Mouse (Mus musculus) left cerebral cortex, postnatal 14 days (tissue): Measurements from ENCODE around the gene Dcun1d3. TPM values are rescaled to one million over a fixed set of nuclear protein-coding genes. Genes with fewer than 3 reads are reported as not detected.

Experiments used
- DNase-seq, 2 experiments: peaks; one replicate each; pipeline ENCODE4 v3.0.0; 2021 to 2022; ENCODE audit warnings: low spot score in 2 of 2, mixed read lengths in 1 of 2
- intact Hi-C: fragments of 180-260 bp; cut with DNase I; formaldehyde crosslinking; loops from one replicate; pipeline ENCODE4 v1.15.1; 2025
- long read RNA-seq, 2 experiments: library from polyadenylated mRNA; stranded (forward); transcript quantifications; one replicate each; pipeline ENCODE4 v2.0.0; 2021
- total RNA-seq, 2 experiments: library from RNA; stranded (reverse); gene quantifications; 2 replicates each; pipeline ENCODE4 v1.2.3; 2021

The Dcun1d3 gene
- total RNA-seq, result 10 to 100 TPM; 24.6 to 26.6 TPM
- long read RNA-seq, experiment 1, full-length matches to known transcripts, result 4 of 7 reads
- long read RNA-seq, experiment 1, partial matches to known transcripts, result 1 of 7 reads
- long read RNA-seq, experiment 1, other reads (novel, unspliced or antisense), result 2 of 7 reads
- long read RNA-seq, experiment 2, full-length matches to known transcripts, result 6 of 8 reads
- long read RNA-seq, experiment 2, partial matches to known transcripts, result 0 of 8 reads
- long read RNA-seq, experiment 2, other reads (novel, unspliced or antisense), result 2 of 8 reads

DNA sequence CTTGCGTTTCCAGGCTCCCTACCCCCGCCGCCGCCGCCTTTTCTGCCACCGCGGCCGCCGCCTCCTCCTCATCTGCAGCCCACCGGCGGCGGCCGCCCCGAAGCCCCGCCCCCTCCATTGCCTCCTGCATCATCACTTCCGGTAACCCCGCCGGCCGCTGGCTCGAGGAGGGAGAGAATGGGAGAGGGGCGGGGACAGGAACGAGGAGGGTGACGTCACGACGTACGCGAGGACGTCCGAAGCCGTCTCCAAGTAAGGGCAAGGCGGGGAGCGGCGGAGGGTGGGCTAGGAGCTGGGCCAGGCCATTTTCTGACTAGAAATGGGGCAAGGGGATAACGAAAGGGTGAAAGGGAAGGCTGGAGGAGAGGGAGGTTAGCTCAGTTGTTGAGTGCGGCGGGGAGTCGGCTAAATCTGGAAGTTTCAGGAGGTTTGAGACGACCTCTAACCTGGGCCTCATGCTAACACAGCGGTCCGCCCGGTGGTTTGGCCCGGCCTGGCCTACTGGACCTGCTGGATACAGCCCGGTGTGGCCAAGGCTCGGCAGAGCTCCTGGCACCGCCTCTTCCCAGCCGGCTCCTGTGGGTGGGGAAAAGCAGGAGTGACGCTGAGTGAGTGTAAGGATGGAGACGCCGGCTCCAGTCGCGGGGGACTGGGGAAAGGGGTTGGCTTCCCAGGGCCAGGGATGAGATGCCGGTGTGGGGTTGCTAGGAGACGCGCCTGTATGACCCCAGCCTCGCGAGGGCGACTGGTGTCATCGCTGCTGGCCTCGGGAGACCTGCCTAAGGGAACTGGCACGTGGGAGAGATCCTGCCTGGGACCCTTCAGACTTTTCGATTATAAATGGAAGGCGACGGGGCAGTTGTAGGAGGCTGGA is at the start of gene Dcun1d3, which contains the start of gene Lyrm1:
TSS of gene Dcun1d3 (minus strand) at position 660 of the 874 bp plus-strand sequence.
TSS of gene Lyrm1 (plus strand) at position 223 of the 874 bp plus-strand sequence.
- peak; percentile 98 for DNase-seq
- intact Hi-C loops, result no loop called here

DNA sequence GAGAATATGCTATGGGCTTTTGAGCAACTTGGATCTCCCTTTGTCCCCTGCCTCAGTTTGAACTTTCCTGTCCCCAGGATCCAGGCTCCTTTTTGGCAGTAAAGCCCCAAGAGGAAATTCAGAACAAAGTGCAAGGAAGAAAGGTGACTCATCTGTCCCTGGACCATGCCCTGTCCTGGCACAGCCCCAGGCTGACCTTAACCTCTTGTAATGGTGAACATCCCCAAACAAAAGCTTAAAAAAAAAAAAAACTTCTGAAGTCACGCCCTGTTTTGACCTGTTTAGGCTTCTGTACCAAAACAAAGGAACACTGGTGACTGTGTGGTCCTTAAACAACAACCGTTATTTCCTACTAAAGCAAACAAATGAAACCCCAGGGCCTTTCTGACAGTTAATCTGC is 45.5 kb upstream of the Dcun1d3 start:
- intact Hi-C loops, result no loop called here
- no peak for DNase-seq

DNA sequence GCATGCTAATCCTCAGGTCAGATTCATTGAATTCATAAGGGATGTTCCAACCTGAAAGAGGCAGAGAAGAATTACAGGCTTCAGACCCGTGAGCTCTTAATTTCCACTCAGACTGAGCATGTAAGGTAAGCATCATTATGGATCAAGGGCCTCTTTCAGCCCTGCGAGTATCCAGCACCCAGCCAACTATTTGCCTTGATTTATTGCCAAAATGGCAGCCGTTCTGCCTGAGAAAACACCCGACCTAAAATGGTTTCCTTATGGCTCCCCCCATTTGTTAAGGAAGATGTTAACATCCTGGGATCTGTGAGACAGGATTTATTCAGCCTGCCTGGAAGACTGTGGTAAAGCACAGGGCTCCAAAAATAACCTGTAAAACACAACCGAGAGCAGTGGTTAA is 40.9 kb upstream of the Dcun1d3 start:
- intact Hi-C loops, result no loop called here
- no peak for DNase-seq

DNA sequence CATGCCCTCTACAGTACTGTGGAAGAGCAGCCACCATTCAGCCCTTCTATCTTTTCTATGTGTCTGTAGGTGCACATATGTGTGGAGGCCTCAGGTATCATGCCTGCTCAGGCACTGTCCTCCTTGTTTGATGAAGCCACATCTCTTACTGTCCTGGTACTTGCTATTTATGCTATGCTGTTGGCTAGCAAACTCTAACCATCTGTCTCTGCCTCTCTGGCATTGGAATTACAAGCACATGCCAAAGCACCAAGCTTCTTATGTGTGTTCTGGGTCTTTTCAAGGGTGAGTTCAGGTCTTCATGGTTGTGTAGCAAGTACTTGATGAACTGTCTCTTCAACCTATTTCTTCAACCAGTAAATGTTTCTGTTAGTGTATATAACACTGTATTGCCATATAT is 40.2 kb upstream of the Dcun1d3 start:
- DNase-seq, result no peak

DNA sequence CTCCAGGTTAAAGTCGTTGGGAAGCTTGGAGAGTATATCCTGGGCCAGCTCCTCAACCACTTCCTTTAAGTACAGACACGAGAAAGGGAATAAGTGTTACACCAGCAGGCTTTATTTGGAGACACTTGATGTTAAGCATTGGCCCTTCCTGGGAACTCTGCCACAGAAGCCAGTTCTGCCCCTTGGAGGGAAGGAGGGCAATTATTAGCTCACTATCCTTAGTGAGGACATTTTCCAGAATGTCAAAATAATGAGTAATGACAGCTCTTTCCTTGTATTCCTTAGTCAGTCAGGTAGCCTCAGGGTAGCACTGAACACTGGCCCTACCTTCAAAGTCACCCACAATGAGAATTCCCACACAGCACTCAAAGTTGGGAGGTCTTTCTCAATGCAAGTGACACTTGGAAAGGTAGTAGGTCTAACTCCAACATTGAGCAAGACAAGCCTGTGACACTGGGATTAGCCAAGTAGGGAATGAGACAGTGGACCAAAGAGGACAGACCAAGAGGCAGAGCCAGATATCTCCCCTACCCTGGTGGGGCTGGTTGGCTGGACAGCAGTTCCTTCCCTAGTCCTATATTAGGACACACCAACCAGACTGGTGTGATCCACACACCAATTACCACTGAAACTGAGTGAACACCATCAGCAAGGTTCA is 32.8 kb upstream of the Dcun1d3 start:
- no peak for DNase-seq
- intact Hi-C loops, result no loop called here

More for the DNA sequence above, 40.2 kb upstream of the Dcun1d3 start:
- intact Hi-C loops, result no loop called here

DNA sequence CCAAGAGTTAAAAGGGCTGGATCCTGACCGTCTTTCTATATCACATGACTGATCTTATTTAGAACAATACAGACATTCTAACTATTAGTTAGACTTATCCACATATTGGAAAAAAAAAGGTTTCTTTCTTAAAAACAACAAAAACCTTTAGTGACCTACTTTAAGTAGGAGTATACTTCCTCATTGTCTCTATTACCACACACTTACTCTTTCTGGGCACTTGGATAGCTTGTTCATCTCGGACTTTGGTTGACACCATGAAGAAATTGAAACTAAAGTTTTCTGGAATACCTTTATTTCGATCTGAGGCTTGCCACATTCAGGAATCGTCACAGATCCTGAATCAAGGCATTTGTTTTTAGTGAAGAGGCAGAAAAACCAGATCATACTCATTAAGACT is 25.0 kb upstream of the Dcun1d3 start:
- DNase-seq, result no peak
- intact Hi-C loops, result no loop called here

DNA sequence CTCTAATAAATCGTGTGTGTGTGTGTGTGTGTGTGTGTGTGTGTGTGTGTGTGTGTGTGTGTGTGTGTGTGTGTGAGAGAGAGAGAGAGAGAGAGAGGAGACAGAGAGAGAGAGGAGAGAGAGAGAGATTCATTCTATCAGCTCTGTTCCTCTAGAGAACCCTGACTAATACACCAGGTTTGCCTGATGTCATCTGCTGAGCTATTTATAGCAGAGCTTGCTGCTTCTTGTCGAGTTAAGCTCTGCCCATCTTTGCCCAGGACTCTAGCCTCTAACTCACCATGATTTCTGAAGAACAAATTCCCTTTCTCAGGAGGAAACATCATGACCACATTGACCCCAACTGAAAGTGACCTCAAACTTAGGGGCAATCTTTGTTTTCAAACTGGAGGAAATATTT is 24.4 kb upstream of the Dcun1d3 start:
- DNase-seq, result peak in 1 of 2 experiments; percentile 22
- intact Hi-C loops, result no loop called here

DNA sequence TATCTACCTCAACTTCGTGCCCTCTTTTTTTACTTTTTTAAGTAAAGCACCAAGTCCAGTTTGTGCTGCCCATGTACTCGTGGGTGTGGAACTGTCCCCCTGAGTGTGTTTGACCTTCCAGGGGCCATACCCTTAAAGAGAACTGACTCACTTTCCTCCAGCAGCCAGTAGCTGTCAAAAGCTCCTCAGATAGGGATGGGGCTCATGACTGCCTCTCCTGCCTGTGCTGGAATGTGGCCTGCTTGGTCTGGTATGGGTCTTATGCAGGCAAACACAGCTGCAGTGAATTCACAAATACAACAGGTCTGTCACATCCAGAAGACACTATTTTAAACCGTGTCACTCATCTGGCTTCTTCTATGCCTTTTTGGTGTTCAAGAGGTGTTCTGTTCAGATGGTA is 15.6 kb upstream of the Dcun1d3 start:
- intact Hi-C loops, result no loop called here
- DNase-seq, result no peak

DNA sequence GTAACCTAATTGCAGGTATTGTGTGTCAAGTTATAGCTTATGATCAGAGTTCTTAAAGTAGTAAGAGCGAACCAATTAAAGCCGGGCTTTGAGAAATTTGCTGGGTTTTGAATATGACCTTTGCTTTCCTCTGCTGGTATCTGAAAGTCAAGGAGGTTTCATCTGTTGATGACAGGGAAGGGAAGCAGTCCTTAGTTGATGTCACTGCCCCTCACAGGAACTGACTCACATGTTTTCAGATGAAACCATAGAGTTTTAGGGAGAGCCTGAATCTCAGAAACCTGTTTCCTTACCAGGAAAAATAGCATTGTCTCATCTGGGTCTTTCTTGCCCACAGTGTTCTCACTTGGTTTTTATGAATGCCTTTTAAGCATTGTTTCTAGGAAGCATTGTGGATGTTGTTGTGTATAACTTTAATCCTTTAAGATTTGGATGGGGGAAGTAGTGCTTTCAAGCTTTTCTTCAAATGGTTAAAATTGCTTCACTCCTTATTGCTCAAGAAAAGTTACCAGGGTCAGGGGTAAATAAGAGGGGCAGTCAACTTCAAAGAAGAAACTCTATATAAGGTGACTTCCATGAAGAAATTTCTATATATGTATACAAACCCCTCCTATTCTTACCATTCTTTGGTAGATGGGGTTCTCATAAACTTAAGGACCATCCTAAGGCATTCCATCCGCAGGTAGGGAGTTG is 10.6 kb upstream of the Dcun1d3 start:
- intact Hi-C loops, result no loop called here

DNA sequence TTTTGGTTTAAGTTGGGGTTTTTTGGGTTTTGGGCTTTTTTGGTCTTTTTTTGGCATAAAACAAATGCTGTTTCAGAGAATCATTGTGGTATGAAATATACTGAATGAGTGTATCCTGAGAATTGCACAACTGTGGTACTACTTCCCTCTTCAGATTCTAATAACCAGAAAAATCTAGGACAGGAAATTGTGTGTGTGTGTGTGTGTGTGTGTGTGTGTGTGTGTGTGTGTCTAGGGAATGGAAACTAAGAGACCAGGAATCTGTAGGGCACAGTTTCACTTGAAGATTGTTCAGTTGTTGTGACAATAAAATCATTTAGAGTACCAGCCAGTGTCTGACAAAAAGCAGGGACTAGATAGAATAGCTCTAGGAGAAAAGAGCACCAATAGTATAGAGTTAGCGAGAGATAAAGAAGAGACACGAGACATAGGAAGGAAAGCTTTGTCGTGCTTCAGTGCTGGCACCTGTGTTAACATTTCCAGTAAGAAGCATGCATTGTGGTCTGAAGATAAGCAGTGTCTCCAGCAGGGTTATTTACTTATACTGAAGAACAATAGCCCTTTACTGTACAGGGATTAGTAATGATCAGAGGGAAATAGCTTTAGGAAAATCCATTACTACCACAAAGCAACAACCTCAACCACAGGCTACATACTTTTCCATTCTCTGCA is 3.4 kb upstream of the Dcun1d3 start:
- no peak for DNase-seq
- intact Hi-C loops, result no loop called here

More for the DNA sequence above, 10.6 kb upstream of the Dcun1d3 start:
- no peak for DNase-seq

DNA sequence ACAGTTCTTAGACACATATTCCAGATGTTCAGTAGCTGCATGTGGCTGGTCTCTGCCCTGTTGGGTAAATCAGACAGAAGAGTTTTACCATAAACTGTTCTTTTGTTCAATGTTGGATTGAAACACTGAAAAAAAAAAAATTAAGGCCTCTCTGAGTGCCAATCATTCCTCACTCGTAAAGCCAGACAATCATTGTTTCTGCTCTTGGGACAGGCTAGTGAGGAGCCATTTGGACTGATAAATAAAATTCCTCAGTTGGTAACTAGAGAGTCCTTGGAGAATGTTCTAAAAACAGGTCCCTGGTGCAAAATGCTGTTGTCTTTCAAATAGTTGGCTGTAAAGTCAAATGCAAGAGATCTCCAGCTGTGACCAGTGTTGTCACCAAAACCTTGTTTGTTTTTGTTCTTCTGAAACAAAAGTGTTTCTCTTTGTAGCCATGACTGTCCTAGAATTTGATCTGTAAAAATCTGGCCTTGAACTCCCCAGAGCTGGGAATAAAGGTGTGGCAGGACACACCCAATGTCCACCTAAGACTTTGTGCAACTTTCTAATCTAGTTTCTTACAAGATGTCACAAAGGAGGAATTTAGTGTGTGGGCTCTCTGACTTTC is 2.3 kb upstream of the Dcun1d3 start:
- no peak for DNase-seq
- intact Hi-C loops, result no loop called here

DNA sequence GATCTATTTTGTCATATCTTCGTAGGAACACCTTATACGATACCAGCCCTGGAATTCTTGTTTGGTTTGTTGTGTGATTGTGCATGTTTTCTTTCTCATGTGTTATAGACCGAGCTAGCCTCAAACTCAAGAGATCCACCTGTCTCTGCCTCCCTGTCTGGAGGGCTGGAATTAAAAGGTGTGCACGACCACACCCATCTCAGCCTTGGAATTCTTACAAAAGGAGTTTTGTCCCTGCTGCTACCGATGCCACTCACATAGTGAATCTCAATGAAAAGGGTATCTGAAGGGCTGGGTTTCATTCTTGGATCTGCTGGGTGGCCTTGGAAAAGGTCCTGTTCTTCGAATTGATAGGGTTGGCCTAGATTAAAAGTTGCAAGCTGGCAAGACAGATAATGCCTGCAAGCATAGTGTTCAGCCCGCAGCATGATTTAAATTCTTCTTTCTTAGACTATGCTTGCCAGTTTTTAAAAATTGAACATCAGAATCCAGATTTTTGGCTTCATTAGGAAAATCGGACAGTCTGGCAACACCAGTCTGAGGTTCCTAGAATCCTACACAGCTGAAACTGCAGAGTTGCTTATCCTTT is 1.5 kb upstream of the Dcun1d3 start:
- intact Hi-C loops, result no loop called here
- no peak for DNase-seq

DNA sequence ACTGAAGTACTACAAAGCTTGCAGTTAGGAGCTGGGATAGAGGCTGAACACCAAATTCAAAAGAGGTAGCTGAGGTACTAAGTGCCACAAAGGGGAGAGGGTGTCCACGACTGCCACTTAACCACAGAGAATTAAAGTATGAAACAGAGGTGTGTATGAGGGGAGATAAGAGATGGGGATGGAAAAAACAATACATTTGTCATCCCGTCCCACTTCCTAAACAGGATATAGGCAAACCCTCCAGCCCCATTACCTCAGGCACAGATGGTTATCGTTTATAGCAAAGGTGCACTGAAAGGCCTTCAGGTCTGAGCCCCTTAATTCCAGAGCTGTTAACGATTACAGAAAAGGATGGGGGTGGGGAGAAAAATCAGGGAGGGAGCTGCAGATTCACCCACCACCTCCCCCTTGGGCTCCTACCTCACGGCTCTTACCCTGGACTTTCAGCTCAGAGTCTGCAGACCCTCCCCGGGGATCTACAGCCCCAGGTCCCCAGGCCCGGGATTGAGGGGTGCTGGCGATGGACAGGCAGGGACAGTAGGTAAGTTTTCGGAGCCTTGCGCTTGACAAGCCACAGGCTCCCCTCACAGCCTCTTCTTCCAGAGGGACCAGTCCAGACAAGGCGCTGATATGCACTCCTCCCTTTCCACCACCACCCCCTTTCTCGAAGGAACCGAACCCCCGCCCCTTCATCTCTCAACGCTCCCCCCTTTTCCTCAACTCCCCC is 1.1 kb downstream of the Dcun1d3 start:
- intact Hi-C loops, result no loop called here
- no peak for DNase-seq

DNA sequence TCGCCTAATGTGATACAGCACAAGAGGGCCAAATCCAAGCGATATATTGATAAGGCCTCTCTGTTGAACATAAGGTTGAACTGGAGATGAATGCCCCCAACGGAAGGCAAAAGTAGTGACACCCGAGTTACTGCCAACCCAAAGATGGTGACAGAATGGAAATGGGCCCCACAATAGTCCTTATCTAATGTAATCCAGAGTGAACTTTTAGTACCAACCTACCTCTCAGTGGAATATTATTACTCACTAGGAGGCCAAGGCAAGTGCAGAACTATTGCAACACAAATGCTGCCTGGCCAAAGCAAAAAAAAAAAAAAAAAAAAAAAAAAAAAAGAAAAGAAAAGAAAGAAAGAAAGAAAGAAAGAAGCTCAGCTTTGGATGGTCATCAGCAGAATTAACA is 3.4 kb downstream of the Dcun1d3 start:
- DNase-seq, result no peak
- intact Hi-C loops, result no loop called here

DNA sequence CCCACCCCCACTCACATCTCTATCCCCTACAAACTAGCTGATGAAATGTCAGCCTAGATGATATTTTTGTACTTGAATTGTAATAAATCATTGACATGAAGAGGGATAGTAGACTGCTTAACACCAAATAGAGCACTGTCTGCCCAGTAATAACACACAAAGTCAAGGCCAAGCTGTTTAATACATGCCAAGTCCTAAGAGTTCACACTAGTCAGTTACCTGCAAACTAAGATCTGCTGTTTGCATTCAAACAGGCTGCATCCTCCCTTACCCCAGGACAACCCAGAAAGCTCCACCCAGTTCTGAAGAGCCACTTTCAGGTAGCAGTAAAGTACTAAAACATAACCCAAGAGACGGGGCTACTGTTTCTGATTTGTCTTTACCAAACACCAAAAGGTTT is 3.9 kb downstream of the Dcun1d3 start:
- intact Hi-C loops, result no loop called here
- DNase-seq, result no peak

DNA sequence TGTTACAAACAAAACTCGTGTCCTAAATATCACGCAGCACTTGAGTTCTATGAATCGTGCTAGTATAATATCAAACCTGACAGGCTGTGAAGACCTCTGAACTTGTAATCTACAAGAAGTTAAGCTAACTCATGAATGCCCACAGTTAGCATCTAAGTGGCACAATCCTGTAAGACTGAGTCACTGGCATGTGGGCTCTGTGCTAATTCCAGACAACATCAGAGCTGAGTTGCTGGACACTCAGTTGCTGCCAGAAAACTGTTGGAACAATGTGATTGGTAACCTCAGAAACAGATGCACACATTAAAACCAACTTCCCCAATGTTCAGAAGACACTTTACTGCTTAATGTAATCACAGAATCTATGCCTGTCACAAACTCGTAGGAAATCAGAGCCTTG is 8.2 kb downstream of the Dcun1d3 start:
- intact Hi-C loops, result no loop called here
- no peak for DNase-seq

DNA sequence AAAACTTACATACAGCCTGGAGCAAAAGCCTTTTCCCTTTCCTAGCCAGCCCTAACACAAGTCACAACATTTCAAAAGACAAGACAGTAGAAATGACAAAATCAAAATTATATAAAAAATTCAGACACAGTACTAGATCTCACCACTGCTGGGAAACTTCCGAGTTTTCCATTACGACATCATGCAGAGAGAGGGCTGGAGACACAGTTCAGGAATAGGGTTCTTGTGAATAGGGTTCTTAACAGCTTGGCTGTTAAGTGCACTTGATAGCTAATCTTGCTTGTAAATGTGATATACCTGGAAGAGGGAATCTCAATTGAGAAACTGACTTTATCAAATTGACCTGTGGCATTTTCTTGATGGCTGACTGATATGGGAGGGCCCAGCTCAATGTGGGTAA is 14.9 kb downstream of the Dcun1d3 start:
- no peak for DNase-seq
- intact Hi-C loops, result no loop called here

DNA sequence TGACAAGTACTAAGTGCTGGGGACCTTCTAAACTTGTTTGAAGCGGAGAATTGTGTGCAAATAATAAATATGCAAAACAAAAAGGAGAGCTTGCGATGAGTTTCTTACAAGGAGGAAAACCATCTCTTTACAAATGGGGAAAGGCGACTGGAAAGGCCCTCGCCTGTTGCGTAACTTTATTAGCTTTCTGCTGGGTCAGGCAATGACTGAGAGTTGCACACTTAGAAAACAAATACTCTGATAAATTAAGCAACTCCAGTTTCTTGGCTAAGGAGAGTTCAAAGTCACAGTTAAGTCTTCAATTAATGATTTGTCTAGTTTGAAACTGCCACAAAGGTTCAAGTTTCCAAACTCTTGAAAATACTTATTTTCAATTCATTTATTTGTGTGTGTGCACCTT is 15.8 kb downstream of the Dcun1d3 start:
- intact Hi-C loops, result no loop called here
- no peak for DNase-seq
